Mouse (Mus musculus): Measurements from ENCODE around the gene Acy3.

DNA sequence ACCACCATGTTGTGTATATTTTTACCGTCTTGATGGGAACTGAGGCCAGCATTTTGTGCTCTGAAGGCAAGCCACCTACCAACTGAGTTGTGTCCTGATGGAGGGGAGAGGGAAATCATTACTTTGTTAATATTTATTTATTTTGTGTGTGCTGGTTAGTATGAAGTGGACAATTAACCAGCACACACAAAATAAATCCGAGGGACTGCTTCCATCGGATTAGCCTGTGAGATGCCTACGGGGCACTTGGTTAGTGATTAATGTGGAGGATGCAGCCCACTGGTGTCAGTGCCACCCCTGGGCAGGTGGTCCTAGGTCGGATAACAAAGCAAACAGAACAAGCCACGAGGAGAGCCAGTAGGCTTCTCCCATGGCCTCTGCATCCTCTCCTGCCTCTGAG, 8.6 kb downstream of the Acy3 start:
- TF ChIP-seq CTCF (conservative IDR thresholded peaks at IDR 0.05; ENCODE audit: insufficient read depth, insufficient read length, low read depth, low read length) (no peak), POLR2A (IDR thresholded peaks at IDR 0.05; ENCODE audit: low read depth, low read length) (no peak)
